Mouse (Mus musculus): ENCODE measurements around the gene Dennd2a. TPM values are rescaled to one million over a fixed set of nuclear protein-coding genes. Genes with fewer than 3 reads are reported as not detected.

Gene Dennd2a
- polyA plus RNA-seq, 1 experiment: 4.3 TPM

DNA sequence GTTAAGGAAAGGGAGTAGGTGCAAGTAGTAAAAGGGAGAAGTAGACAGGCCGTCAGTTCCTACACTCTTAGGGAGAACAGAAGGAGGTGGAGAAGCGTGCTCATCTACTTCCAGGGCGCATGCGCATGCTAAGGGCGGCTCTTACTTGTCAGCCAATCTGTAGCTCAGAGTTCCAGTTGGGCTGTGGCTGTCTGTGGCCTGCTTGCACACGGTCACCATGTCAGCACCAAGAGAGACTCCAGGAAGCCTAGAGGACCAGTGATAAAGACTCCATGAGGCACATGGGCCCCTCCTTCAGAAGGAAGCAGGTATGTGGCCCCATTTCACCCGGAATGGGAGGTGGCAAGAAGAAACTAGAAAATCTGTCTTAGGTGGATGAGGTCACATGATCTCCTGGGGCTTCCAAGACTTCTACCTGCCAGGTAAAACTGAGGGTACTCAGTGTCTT lies 30.3 kb downstream of the Dennd2a start:
- Histone ChIP-seq H3K4me1 (ENCODE audit: control insufficient read depth, insufficient read depth, low read length) (peaks cover 27% of the 10 kb centered on the region), H3K4me3 (ENCODE audit: insufficient read depth, low read length) (peak overlapping the region; percentile 62), H3K27ac (ENCODE audit: insufficient read depth, low read depth, low read length) (peak overlapping the region; percentile 99)
- TF ChIP-seq CTCF (IDR thresholded peaks at IDR 0.05; ENCODE audit: low read depth, low read length): no peak
- no peak for TF ChIP-seq POLR2A (IDR thresholded peaks at IDR 0.05; ENCODE audit: borderline replicate concordance, low read depth, low read length)

DNA sequence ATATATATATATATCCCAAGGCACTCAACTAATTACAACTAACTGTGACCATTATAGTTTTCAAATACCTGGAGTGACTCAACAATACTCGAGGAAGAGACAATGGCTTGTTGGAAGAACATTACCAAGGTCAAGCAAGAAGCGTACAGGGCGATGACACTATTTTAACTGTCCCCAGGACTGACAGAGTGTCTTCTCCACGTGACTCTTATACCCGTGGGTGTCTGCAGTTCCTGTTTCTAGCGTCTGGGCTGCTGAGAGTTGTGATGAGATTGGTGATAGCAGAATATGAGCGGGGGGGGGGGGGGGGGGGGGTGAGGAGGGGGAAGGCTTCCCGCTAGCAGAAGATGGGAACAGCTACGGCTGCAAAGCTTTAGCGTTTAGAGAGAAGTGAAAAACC lies 30.9 kb downstream of the Dennd2a start:
- peak overlapping the region; percentile 99 for H3K27ac ChIP-seq (ENCODE audit: insufficient read depth, low read depth, low read length)
- TF ChIP-seq CTCF (IDR thresholded peaks at IDR 0.05; ENCODE audit: low read depth, low read length): no peak
- no peak for TF ChIP-seq POLR2A (IDR thresholded peaks at IDR 0.05; ENCODE audit: borderline replicate concordance, low read depth, low read length)

DNA sequence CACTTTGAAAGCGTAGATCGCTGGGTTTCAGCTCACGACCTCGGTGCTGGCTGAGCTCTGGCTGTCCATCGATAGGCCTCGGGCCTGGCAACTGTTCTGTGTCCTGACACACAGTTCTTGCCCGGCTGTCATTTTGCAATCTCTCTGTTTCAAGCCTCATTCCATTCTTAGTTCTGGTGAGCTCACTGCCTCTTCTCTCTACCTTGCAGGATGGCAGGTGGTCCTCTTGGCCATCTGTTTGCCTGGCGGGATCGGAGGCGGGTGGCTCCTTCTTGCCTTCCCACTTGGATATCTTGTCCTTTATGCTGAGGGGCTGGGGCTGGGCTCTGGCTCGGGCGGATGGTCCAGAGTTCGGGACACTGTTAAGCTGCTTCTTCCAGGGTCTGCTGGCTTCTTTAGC lies 34.5 kb downstream of the Dennd2a start:
- Histone ChIP-seq H3K4me1 (ENCODE audit: control insufficient read depth, insufficient read depth, low read length) (peaks cover 3% of the 10 kb centered on the region), H3K4me3 (ENCODE audit: insufficient read depth, low read length) (no peak overlapping the region), H3K27ac (ENCODE audit: insufficient read depth, low read depth, low read length) (no peak overlapping the region)
- TF ChIP-seq POLR2A (IDR thresholded peaks at IDR 0.05; ENCODE audit: borderline replicate concordance, low read depth, low read length) (no peak), CTCF (IDR thresholded peaks at IDR 0.05; ENCODE audit: low read depth, low read length) (no peak)

More for the DNA sequence above, 30.9 kb downstream of the Dennd2a start:
- H3K4me3 ChIP-seq (ENCODE audit: insufficient read depth, low read length): peak overlapping the region; percentile 62
- H3K4me1 ChIP-seq (ENCODE audit: control insufficient read depth, insufficient read depth, low read length): peaks cover 27% of the 10 kb centered on the region

DNA sequence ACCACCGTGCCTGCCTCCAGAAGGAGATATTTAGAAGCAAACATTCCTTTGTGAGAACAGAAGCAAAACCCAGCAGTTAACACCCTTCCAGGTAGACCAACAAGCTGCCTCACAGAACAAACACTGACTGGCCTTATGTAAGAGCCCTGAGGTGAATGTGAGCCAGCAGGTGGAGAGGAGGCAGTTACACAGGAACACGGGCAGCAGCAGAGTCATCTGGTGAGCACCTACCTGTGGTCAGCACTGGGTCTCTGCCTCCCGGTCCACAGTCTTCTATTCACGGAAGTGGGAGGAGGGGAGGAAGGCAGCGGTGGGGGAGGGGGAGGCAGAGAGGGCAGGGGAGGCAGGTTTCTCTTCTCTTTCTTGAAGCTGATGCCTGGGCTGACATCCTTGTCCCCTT lies 35.2 kb downstream of the Dennd2a start:
- H3K4me3 ChIP-seq (ENCODE audit: insufficient read depth, low read length): no peak overlapping the region
- TF ChIP-seq CTCF (IDR thresholded peaks at IDR 0.05; ENCODE audit: low read depth, low read length) (no peak), POLR2A (IDR thresholded peaks at IDR 0.05; ENCODE audit: borderline replicate concordance, low read depth, low read length) (no peak)
- H3K4me1 ChIP-seq (ENCODE audit: control insufficient read depth, insufficient read depth, low read length): peaks cover 3% of the 10 kb centered on the region
- no peak overlapping the region for H3K27ac ChIP-seq (ENCODE audit: insufficient read depth, low read depth, low read length)

DNA sequence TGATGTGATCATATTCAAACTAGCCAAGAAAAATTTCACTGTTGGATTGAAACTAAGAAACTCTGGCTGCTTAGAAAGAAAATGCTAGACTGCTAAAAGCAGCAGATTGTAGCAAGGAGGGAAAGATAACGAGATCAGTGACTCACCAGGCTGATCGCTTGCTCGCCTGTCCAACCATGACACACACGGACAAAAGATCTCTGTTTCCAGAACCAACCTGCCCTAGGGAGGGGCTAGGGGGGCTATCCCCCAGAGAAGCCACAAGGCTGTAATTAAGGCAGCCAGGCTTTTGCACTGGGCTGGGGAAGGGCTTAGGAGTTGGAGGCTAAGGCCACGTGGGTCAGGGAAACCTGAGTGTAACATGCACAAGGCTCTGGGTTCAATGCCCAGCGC lies 41.9 kb downstream of the Dennd2a start:
- Histone ChIP-seq H3K27ac (ENCODE audit: insufficient read depth, low read depth, low read length) (no peak overlapping the region), H3K4me3 (ENCODE audit: insufficient read depth, low read length) (no peak overlapping the region), H3K4me1 (ENCODE audit: control insufficient read depth, insufficient read depth, low read length) (peaks cover 6% of the 10 kb centered on the region)
- TF ChIP-seq POLR2A (IDR thresholded peaks at IDR 0.05; ENCODE audit: borderline replicate concordance, low read depth, low read length) (no peak), CTCF (IDR thresholded peaks at IDR 0.05; ENCODE audit: low read depth, low read length) (no peak)

GRCm38 (mm10) chr6:39515040-39515738 lies 42.5 kb downstream of the Dennd2a start:
- Histone ChIP-seq H3K4me3 (ENCODE audit: insufficient read depth, low read length) (no peak overlapping the region), H3K4me1 (ENCODE audit: control insufficient read depth, insufficient read depth, low read length) (peaks cover 11% of the 10 kb centered on the region), H3K27ac (ENCODE audit: insufficient read depth, low read depth, low read length) (no peak overlapping the region)
- no peak for TF ChIP-seq CTCF (IDR thresholded peaks at IDR 0.05; ENCODE audit: low read depth, low read length)

DNA sequence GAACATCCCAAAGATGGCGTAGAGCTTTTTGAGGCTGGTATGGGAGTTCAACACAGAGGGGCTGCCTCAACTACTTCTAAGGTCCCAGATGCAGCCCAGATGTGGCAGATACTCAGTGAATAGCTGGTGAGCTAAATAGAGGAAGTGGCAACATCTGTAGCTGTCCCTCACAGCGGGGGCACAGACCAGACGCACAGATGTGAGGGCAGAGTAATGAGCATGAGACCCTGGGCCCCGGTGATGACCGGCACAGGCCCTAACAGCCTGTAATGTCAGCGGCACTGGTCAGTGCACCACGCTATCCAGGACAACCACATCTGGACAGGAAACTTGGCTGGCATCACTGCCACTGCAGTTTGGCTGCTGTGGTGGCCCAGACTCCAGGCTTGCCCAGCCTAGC lies 54.2 kb downstream of the Dennd2a start:
- Histone ChIP-seq H3K4me1 (ENCODE audit: control insufficient read depth, insufficient read depth, low read length) (peaks cover 27% of the 10 kb centered on the region), H3K4me3 (ENCODE audit: insufficient read depth, low read length) (no peak overlapping the region), H3K27ac (ENCODE audit: insufficient read depth, low read depth, low read length) (no peak overlapping the region)
- TF ChIP-seq CTCF (IDR thresholded peaks at IDR 0.05; ENCODE audit: low read depth, low read length) (no peak), POLR2A (IDR thresholded peaks at IDR 0.05; ENCODE audit: borderline replicate concordance, low read depth, low read length) (no peak)

DNA sequence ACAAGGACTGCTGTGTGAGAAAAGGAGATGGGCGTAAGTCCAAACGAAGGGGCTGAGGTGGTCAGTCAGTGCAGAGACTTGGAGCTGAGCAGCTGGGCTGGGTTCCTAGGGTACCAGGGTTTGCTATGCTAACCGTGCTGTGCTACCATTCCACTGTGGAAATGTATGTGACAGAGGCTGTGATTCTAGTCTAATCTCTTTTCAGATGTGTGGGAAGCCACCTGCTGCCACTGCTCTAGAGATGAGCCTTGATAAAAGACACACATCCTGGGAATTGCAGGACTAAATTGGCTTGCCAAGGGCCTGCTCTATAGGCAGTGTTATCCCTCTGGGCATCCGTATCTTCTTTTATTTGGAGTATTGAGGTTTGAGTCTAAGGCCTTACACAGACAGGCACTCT lies 60.5 kb downstream of the Dennd2a start:
- Histone ChIP-seq H3K4me1 (ENCODE audit: control insufficient read depth, insufficient read depth, low read length) (peaks cover 16% of the 10 kb centered on the region), H3K4me3 (ENCODE audit: insufficient read depth, low read length) (no peak overlapping the region), H3K27ac (ENCODE audit: insufficient read depth, low read depth, low read length) (no peak overlapping the region)
- TF ChIP-seq CTCF (IDR thresholded peaks at IDR 0.05; ENCODE audit: low read depth, low read length): no peak

- H3K4me1 ChIP-seq (ENCODE audit: control insufficient read depth, insufficient read depth, low read length): peaks cover 18% of the 10 kb centered on the region
- H3K27ac ChIP-seq (ENCODE audit: insufficient read depth, low read depth, low read length): 0 out of 2 replicates have a peak overlapping the region, but pooled peaks have one; percentile 8
- H3K4me3 ChIP-seq (ENCODE audit: insufficient read depth, low read length): no peak overlapping the region
- TF ChIP-seq CTCF (IDR thresholded peaks at IDR 0.05; ENCODE audit: low read depth, low read length) (no peak), POLR2A (IDR thresholded peaks at IDR 0.05; ENCODE audit: borderline replicate concordance, low read depth, low read length) (no peak)
Observed at GRCm38 (mm10) chr6:39493129-39493714, 64.4 kb downstream of the Dennd2a start.

DNA sequence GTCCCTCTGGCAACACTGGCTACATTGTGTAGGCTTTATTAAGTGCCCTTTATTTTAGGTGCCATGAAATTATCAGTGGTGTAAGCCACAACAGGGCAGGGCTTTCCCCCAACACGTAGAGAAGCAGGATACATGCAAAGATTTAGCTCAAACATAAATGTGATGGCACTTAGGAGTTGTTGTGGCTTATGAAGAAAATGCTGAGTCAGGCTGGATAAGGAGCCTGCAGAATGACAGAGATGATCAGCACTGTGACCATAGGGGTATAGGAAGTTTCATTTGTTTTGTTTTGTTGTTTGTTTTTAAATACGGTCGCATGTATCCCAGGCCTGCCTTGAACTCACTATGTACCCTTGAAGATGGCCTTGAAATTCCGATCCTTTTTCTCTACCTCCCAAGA lies 65.5 kb downstream of the Dennd2a start:
- peaks cover 18% of the 10 kb centered on the region for H3K4me1 ChIP-seq (ENCODE audit: control insufficient read depth, insufficient read depth, low read length)
- no peak overlapping the region for H3K4me3 ChIP-seq (ENCODE audit: insufficient read depth, low read length)
- TF ChIP-seq POLR2A (IDR thresholded peaks at IDR 0.05; ENCODE audit: borderline replicate concordance, low read depth, low read length) (no peak), CTCF (IDR thresholded peaks at IDR 0.05; ENCODE audit: low read depth, low read length) (no peak)
- H3K27ac ChIP-seq (ENCODE audit: insufficient read depth, low read depth, low read length): no peak overlapping the region
